Mouse (Mus musculus): Measurements from ENCODE around the gene Irf2bp1. TPM values are rescaled to one million over a fixed set of nuclear protein-coding genes. Genes with fewer than 3 reads are reported as not detected.

Gene Irf2bp1
- polyA plus RNA-seq, 1 experiment, result 7.9 TPM

DNA sequence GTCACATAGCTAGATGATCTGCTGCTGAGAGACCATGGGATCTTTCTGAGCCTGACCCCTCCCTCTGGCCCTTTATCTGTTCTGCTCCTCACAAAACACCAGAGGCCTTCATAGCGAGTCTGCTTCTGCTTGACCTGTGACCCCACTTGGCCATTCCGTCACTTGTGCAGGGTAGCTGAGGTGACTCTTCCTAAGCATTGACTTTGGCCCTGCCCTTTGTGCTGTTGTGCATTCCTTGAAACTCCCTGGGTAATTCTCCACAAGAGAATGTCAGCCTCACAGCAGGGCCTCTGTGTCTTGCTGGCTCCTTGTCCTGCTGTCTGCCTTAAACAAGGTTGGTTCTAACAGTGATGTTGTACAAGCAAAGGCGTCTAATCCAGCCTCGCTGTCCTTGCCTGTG is 27.8 kb downstream of the Irf2bp1 start:
- no peak overlapping the region for H3K4me3 ChIP-seq (ENCODE audit: insufficient read depth, low read depth, low read length)
- H3K27ac ChIP-seq (replicated peaks; ENCODE audit: low read depth, low read length), result peak overlapping the region; percentile 73
- H3K4me1 ChIP-seq (ENCODE audit: control insufficient read depth, insufficient read depth, insufficient read length, low read length), result 0 out of 2 replicates have a peak, but pooled peaks cover 2% of the 10 kb centered on the region

GRCm38 (mm10) chr7:19044616-19045015 is 40.8 kb downstream of the Irf2bp1 start:
- no peak overlapping the region for H3K4me3 ChIP-seq (ENCODE audit: insufficient read depth, low read depth, low read length)

DNA sequence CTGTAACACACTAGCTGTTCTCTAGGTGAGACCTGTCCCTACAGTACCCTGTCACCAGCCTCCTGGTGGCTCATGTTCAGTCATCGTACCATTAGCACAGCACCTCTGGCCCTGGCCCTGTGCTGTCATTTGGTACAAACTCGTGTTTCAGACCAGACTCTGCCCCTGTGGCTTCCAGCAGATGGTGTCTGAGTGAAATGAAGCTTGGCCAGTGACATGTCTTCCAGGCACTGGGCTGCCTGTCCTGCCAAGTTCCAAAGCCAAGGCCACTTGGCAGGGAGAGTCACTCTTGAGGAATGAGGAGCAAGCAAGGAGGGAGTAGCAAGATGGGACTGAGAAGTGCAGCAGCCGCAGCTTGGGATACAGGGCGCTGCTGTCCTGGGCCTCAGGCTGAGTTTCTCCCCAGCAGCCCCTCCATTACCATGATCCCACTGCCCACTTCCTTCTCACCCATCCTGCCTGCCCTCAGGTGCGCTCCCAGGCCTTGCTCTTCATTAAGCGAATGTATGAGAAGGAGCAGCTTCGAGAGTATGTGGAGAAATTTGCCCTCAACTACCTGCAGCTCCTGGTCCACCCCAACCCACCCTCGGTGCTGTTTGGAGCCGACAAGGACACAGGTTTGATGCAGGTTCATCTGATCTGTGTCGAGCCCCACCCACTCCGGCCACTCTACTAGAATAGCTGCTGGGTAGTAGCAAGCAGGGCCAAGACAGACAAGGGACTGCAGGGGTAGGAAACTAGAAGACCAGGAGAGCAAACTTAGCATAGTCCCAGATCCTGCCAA is 42.6 kb downstream of the Irf2bp1 start:
- 0 out of 2 replicates have a peak, but pooled peaks cover 3% of the 10 kb centered on the region for H3K4me1 ChIP-seq (ENCODE audit: control insufficient read depth, insufficient read depth, insufficient read length, low read length)
- no peak overlapping the region for H3K4me3 ChIP-seq (ENCODE audit: insufficient read depth, low read depth, low read length)
- H3K27ac ChIP-seq (replicated peaks; ENCODE audit: low read depth, low read length), result no peak overlapping the region

More at GRCm38 (mm10) chr7:19044616-19045015, 40.8 kb downstream of the Irf2bp1 start:
- no peaks in the 10 kb centered on the region for H3K4me1 ChIP-seq (ENCODE audit: control insufficient read depth, insufficient read depth, insufficient read length, low read length)
- no peak overlapping the region for H3K27ac ChIP-seq (replicated peaks; ENCODE audit: low read depth, low read length)

DNA sequence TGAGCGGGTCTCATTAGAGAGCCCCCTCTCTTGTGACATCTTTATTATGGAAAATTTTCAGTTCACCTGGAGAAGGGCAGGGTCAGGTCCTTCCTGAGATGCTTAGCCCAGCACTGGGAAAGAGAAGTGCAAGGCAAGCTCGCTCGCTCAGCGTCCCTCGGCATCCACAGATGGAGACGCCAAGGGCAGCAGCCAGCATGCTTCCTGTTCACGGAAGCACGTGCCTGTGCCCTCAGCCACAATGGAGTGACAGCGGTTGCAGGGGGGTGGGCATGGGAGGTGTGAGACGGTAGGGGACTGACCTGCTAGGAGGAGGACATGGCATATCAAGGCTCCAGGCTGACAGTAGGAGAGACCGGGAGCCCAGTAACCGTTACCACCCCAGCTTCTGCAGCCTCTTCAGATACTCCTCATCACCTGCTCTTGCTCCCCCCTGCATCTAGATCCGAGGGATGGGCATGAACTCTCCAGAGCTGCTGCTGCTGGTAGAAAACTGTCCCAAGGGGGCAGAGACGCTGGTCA is 44.2 kb downstream of the Irf2bp1 start:
- Histone ChIP-seq H3K4me1 (ENCODE audit: control insufficient read depth, insufficient read depth, insufficient read length, low read length) (0 out of 2 replicates have a peak, but pooled peaks cover 3% of the 10 kb centered on the region), H3K27ac (replicated peaks; ENCODE audit: low read depth, low read length) (no peak overlapping the region), H3K4me3 (ENCODE audit: insufficient read depth, low read depth, low read length) (no peak overlapping the region)

DNA sequence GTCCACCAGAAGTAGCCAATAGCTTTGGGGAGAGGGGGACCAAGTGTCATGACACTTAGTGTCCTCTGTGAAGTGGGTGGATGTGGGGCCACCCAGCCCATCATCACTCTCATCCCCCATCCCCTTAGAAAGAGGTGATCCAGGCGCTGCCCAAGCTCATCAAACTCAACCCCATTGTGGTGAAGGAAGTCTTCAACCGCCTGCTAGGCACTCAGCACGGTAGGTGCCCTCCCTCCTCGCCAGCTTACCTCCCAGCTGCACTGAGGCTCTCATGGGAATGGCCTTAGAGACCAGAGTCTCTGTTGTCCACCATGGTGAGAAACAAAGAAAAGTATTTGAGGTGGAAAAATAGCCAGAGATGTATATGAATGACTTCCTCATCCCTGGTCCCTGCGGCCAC is 45.4 kb downstream of the Irf2bp1 start:
- Histone ChIP-seq H3K4me3 (ENCODE audit: insufficient read depth, low read depth, low read length) (no peak overlapping the region), H3K27ac (replicated peaks; ENCODE audit: low read depth, low read length) (no peak overlapping the region), H3K4me1 (ENCODE audit: control insufficient read depth, insufficient read depth, insufficient read length, low read length) (0 out of 2 replicates have a peak, but pooled peaks cover 3% of the 10 kb centered on the region)

DNA sequence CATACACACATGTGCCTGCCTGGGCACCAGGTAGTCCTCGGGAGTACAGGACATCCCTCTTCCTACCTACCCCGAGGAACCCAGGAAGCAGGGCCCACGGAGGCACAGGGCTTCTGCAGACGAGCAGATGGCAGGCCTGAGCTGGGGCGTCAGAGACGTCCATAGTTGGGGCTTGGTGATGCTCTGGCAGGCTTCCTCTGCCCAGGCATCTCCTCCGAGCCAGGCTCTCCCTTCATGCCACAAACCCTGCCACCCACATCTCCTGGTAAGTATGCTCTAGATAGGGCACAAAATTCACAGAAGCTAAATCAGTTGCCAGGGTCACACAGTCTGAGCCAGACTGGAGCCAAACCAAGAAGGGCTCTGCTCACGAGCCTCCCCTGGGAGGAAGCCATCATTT is 46.3 kb downstream of the Irf2bp1 start:
- Histone ChIP-seq H3K4me1 (ENCODE audit: control insufficient read depth, insufficient read depth, insufficient read length, low read length) (0 out of 2 replicates have a peak, but pooled peaks cover 3% of the 10 kb centered on the region), H3K27ac (replicated peaks; ENCODE audit: low read depth, low read length) (no peak overlapping the region), H3K4me3 (ENCODE audit: insufficient read depth, low read depth, low read length) (no peak overlapping the region)

DNA sequence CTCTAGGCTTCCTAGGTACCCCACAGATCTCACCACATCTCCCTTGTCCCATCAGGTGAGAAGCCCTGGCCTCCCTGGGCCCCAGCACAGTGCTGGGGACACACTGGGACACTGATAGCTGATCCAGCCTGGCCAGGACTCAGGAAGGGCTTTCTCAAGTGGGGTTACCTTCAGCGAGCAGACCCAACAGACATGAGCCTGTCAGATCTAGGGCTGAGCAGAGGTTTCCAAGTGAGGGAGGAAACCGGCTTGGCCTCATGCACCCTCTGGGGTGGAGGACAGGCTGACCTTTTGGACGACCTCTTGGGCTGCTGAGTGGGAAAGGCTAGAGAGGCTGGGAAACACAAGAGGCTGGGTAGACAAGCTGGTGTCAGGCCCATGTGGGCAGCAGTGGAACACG is 47.3 kb downstream of the Irf2bp1 start:
- Histone ChIP-seq H3K4me3 (ENCODE audit: insufficient read depth, low read depth, low read length) (no peak overlapping the region), H3K4me1 (ENCODE audit: control insufficient read depth, insufficient read depth, insufficient read length, low read length) (0 out of 2 replicates have a peak, but pooled peaks cover 3% of the 10 kb centered on the region), H3K27ac (replicated peaks; ENCODE audit: low read depth, low read length) (no peak overlapping the region)

DNA sequence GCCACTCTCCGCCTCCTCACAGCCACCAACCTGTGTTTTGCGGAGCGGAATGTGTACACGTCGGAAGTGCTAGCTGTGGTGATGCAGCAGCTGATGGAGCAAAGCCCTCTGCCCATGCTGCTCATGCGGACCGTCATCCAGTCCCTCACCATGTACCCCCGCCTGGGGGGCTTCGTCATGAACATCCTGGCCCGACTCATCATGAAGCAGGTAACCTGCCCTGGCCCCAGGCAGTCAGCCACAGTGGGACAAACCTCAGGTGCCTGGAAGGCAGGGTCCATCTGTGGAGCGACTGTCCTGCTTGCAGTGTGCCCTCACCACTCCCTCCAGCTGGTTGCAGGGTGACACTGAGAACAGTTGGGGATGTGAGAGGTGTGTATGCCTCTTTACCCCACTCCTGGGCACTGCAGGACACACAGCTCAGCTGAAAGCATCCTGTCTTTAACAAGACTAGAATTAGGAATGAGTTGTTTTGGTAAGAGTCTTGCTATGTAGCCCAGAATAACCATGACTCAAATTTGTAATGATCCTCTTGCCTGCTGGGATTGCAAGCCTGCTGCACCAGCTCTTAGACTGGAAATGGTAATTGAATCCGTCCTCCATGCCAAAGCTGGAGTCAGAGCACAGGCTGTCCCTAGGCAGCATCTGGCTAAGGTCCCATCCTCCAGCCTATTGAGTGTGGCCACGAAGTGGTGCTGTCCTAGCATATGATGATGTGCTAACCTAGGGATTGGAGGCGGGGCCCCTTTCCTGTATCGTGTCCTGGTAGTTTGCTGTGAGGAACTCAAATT is 48.7 kb downstream of the Irf2bp1 start:
- H3K4me3 ChIP-seq (ENCODE audit: insufficient read depth, low read depth, low read length), result no peak overlapping the region
- 0 out of 2 replicates have a peak, but pooled peaks cover 3% of the 10 kb centered on the region for H3K4me1 ChIP-seq (ENCODE audit: control insufficient read depth, insufficient read depth, insufficient read length, low read length)
- no peak overlapping the region for H3K27ac ChIP-seq (replicated peaks; ENCODE audit: low read depth, low read length)

GRCm38 (mm10) chr7:19053136-19053532 is 49.3 kb downstream of the Irf2bp1 start:
- 0 out of 2 replicates have a peak, but pooled peaks cover 3% of the 10 kb centered on the region for H3K4me1 ChIP-seq (ENCODE audit: control insufficient read depth, insufficient read depth, insufficient read length, low read length)
- no peak overlapping the region for H3K27ac ChIP-seq (replicated peaks; ENCODE audit: low read depth, low read length)

DNA sequence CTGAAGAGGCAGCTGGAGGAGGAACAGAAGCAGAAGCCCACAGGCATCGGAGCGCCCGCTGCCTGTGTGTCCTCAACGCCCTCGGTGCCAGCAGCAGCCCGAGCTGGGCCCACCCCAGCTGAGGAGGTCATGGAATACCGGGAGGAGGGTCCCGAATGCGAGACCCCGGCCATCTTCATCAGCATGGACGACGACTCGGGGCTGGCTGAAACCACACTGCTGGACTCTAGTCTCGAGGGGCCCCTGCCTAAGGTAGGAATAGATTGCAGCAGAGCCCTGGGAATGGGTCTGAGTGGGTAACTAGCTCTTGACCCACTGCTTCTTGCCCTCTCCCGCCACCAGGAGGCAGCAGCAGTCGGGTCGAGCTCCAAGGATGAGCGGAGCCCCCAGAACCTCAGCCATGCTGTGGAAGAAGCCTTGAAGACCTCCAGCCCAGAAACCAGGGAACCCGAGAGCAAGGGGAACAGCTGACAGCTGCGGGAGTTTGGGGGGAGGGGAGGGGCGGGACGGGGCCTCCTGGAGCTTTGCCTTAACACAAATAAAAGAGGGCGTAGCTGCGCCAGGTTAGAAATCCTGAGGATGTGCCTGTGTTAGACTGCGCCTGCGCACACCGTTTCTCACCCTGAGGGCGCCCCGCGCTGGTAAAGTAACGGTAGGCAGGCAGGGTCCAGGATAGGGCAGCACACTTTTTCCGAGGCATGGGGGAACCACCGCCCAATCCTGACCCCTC is 50.4 kb downstream of the Irf2bp1 start, which contains the start of gene Rsph6a:
Gene Rsph6a (plus strand): TSS at position 644 of the 730 bp plus-strand sequence.
- Histone ChIP-seq H3K27ac (replicated peaks; ENCODE audit: low read depth, low read length) (no peak within 1 kb of the TSS), H3K4me3 (ENCODE audit: insufficient read depth, low read depth, low read length) (no peak within 1 kb of the TSS), H3K4me1 (ENCODE audit: control insufficient read depth, insufficient read depth, insufficient read length, low read length) (0 out of 2 replicates have a peak, but pooled peaks cover 3% of the 10 kb centered on the region)

More at GRCm38 (mm10) chr7:19053136-19053532, 49.3 kb downstream of the Irf2bp1 start:
- no peak overlapping the region for H3K4me3 ChIP-seq (ENCODE audit: insufficient read depth, low read depth, low read length)

DNA sequence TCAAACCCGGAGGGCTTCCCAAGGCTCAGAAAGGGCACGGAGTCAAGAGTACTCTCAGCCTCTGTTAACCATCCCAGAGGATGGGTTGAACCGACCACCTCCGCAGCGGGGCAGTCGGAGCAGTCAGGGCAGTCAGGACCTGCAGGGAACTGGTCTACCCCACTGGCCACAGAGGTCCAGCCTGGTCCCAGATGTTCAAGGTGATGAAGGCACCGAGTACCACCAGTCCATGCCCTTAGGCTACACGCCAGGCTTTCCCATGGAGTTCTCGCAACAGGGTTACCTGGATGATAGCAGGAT is 50.9 kb downstream of the Irf2bp1 start:
- Histone ChIP-seq H3K4me3 (ENCODE audit: insufficient read depth, low read depth, low read length) (no peak overlapping the region), H3K27ac (replicated peaks; ENCODE audit: low read depth, low read length) (no peak overlapping the region), H3K4me1 (ENCODE audit: control insufficient read depth, insufficient read depth, insufficient read length, low read length) (0 out of 2 replicates have a peak, but pooled peaks cover 3% of the 10 kb centered on the region)

DNA sequence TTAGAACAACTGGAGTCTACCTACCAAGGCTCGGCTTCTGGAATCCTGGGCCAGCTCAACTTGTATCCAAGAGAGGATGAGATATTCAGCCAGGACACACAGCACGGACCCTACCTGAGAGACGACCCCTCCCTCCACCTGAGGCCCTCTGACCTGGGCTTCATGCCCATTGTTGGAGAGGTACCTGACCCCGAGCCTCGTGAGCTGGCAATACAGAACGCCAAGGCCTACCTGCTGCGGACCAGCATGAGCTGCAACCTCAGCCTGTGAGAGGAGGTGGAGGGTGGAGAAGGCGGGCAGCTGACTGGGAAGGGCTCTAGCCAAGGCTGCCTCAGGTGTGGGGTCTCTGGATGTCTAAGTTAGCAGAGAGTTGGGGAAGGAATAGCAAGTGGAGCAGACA is 51.3 kb downstream of the Irf2bp1 start:
- Histone ChIP-seq H3K27ac (replicated peaks; ENCODE audit: low read depth, low read length) (no peak overlapping the region), H3K4me3 (ENCODE audit: insufficient read depth, low read depth, low read length) (no peak overlapping the region), H3K4me1 (ENCODE audit: control insufficient read depth, insufficient read depth, insufficient read length, low read length) (0 out of 2 replicates have a peak, but pooled peaks cover 3% of the 10 kb centered on the region)

Data from brown adipose tissue, adult 24 weeks (tissue).